ENCODE assay signal across 16 mouse cellular contexts in genomic region chr17:33729215-33729614, GRCm38 (mm10). TPM values are rescaled to one million over a fixed set of nuclear protein-coding genes. Genes with fewer than 3 reads are reported as not detected.
DNase-seq lines count a peak whose midpoint lies in the region; ATAC-seq and TF ChIP-seq lines count a peak whose summit lies in the region.
"Had no signal": no experiment of that assay in that cellular context is flagged by ENCODE, and none has a peak within 500 bp of the region (broad histone marks: within the 10 kb centered on the region; RNA-seq: fewer than 3 reads in every experiment).

No protein-coding gene starts in this region.

- no peaks in the 10 kb centered on the region for H3K36me3 ChIP-seq in kidney, adult 2 months (ENCODE audit: control insufficient read depth, insufficient read depth, low read length)
- no peaks in the 10 kb centered on the region for H3K36me3 ChIP-seq in lung, postnatal 0 days (ENCODE audit: insufficient read depth, low read length)
- no peaks in the 10 kb centered on the region for H3K36me3 ChIP-seq in neural tube, embryonic 15.5 days
- H3K36me3 ChIP-seq: heart, embryonic 12.5 days; hindbrain, embryonic 15.5 days; limb, embryonic 10.5 days had no signal

- H3K4me1 ChIP-seq in kidney, adult 2 months (ENCODE audit: control insufficient read depth, insufficient read depth, low read length), result no peaks in the 10 kb centered on the region
- H3K4me1 ChIP-seq in lung, postnatal 0 days (ENCODE audit: insufficient read depth, low read depth, low read length), result no peaks in the 10 kb centered on the region
- H3K4me1 ChIP-seq in neural tube, embryonic 15.5 days, result no peaks in the 10 kb centered on the region
- H3K4me1 ChIP-seq: hindbrain, embryonic 15.5 days; limb, embryonic 10.5 days had no signal

- TF ChIP-seq CTCF in kidney, adult 2 months (conservative IDR thresholded peaks at IDR 0.05; ENCODE audit: insufficient read depth, insufficient read length, low read depth, low read length), result no peak; the same call in 1 of the 2 replicates
- TF ChIP-seq CTCF in lung, postnatal 0 days (IDR thresholded peaks at IDR 0.05), result peak; percentile 59

- no peak for TF ChIP-seq EP300 in lung, postnatal 0 days (IDR thresholded peaks at IDR 0.05)

- H3K27me3 ChIP-seq in kidney, adult 2 months (replicated peaks; ENCODE audit: control insufficient read depth, insufficient read depth, low read length), result no peaks in the 10 kb centered on the region
- no peaks in the 10 kb centered on the region for H3K27me3 ChIP-seq in lung, postnatal 0 days (replicated peaks; ENCODE audit: insufficient read depth, low read length)
- no peaks in the 10 kb centered on the region for H3K27me3 ChIP-seq in neural tube, embryonic 15.5 days (replicated peaks)
- H3K27me3 ChIP-seq: heart, embryonic 12.5 days; hindbrain, embryonic 15.5 days had no signal

- H3K27ac ChIP-seq in kidney, adult 2 months (ENCODE audit: insufficient read depth, low read depth, low read length), result no peak overlapping the region
- no peak overlapping the region for H3K27ac ChIP-seq in lung, postnatal 0 days (ENCODE audit: low read length)
- H3K27ac ChIP-seq in neural tube, embryonic 15.5 days (replicated peaks), result no peak overlapping the region
- H3K27ac ChIP-seq: hindbrain, embryonic 15.5 days; limb, embryonic 10.5 days had no signal

- H3K9me3 ChIP-seq in lung, postnatal 0 days (ENCODE audit: low read length), result no peaks in the 10 kb centered on the region
- no peaks in the 10 kb centered on the region; the same call in 1 of the 2 replicates for H3K9me3 ChIP-seq in neural tube, embryonic 15.5 days (replicated peaks)
- H3K9me3 ChIP-seq: heart, embryonic 12.5 days; hindbrain, embryonic 15.5 days had no signal

- ATAC-seq in lung, postnatal 0 days, result no peak
- ATAC-seq in erythroblast, adult 5-6 weeks (replicated peaks; ENCODE audit: low FRiP score, poor library complexity, severe bottlenecking), result peak; percentile 79
- no peak for ATAC-seq in neural tube, embryonic 15.5 days (ENCODE audit: low FRiP score)

- no peak for TF ChIP-seq POLR2A in kidney, adult 2 months (IDR thresholded peaks at IDR 0.05; ENCODE audit: low read depth, low read length)

- no peak overlapping the region for H3K4me3 ChIP-seq in kidney, adult 2 months (ENCODE audit: insufficient read depth, low read depth, low read length)
- no peak overlapping the region for H3K4me3 ChIP-seq in lung, postnatal 0 days (ENCODE audit: low read depth, low read length)
- no peak overlapping the region for H3K4me3 ChIP-seq in neural tube, embryonic 15.5 days (replicated peaks)
- H3K4me3 ChIP-seq: heart, embryonic 12.5 days; hindbrain, embryonic 15.5 days; limb, embryonic 10.5 days; myocyte had no signal

- 31% methylated on average over 2 of the region's 2 CpGs for WGBS in kidney, adult 2 months
- WGBS in lung, postnatal 0 days, result 51% methylated on average over 2 of the region's 2 CpGs
- WGBS in neural tube, embryonic 15.5 days, result 76% methylated on average over 2 of the region's 2 CpGs

- no peak overlapping the region for H3K4me2 ChIP-seq in lung, postnatal 0 days (replicated peaks; ENCODE audit: low read depth, low read length)
- no peak overlapping the region for H3K4me2 ChIP-seq in neural tube, embryonic 15.5 days
- H3K4me2 ChIP-seq: heart, embryonic 12.5 days; hindbrain, embryonic 15.5 days had no signal

- DNase-seq in kidney, adult 2 months, result peak; percentile 40
- no peak for DNase-seq in kidney, postnatal 25 days
- peak; percentile 41 for DNase-seq in lung, postnatal 0 days (ENCODE audit: low spot score)
- no peak for DNase-seq in lung, postnatal 14 days
- peak; percentile 17 for DNase-seq in ES-CJ7 (ENCODE audit: low read depth, low spot score)
- no peak for DNase-seq in adrenal gland, postnatal 25 days
- DNase-seq: adrenal gland, adult 2 months; cerebellum, adult 11 months; layer of hippocampus, adult 9-11 months; thymus, adult 2 months had no signal

- H3K9ac ChIP-seq in lung, postnatal 0 days (replicated peaks; ENCODE audit: low read depth), result no peak overlapping the region
- no peak overlapping the region for H3K9ac ChIP-seq in neural tube, embryonic 15.5 days (replicated peaks)
- H3K9ac ChIP-seq: heart, embryonic 12.5 days; hindbrain, embryonic 15.5 days had no signal

RNA-seq across cellular contexts. Expression of gene March2, which starts 10.7 kb away (rescaled TPM):
- 95.8 and 102 TPM in 2 replicates for polyA plus RNA-seq in kidney, adult 2 months (2012; rRNA removed)
- polyA plus RNA-seq in lung, postnatal 0 days (2015; fragmentation: Nextera tagmentation; extraction: Ambion mirVana), result 104 and 106 TPM in 2 replicates
- total RNA-seq in erythroblast, adult 5-6 weeks (2015; ENCODE audit: low replicate concordance), result 910 and 992 TPM in 2 replicates
- 1,070 and 1,140 TPM in 2 replicates for total RNA-seq in erythroblast, adult 5-6 weeks (2017; ENCODE audit: low replicate concordance)
- polyA plus RNA-seq in neural tube, embryonic 15.5 days (2015; fragmentation: Nextera tagmentation; extraction: Ambion mirVana), result 77.4 and 81.5 TPM in 2 replicates
- 113 and 117 TPM in 2 replicates for total RNA-seq in adrenal gland, postnatal 25 days (2021)

RNA-seq across cellular contexts. Expression of gene Rab11b, which starts 31.1 kb away (rescaled TPM):
- polyA plus RNA-seq in kidney, adult 2 months (2012; rRNA removed), result 291 and 303 TPM in 2 replicates
- polyA plus RNA-seq in lung, postnatal 0 days (2015; fragmentation: Nextera tagmentation; extraction: Ambion mirVana), result 258 and 279 TPM in 2 replicates
- total RNA-seq in erythroblast, adult 5-6 weeks (2015; ENCODE audit: low replicate concordance), result 43.9 and 50.9 TPM in 2 replicates
- 28.1 and 36.7 TPM in 2 replicates for total RNA-seq in erythroblast, adult 5-6 weeks (2017; ENCODE audit: low replicate concordance)
- 519 and 596 TPM in 2 replicates for polyA plus RNA-seq in neural tube, embryonic 15.5 days (2015; fragmentation: Nextera tagmentation; extraction: Ambion mirVana)
- total RNA-seq in adrenal gland, postnatal 25 days (2021), result 236 and 280 TPM in 2 replicates

RNA-seq across cellular contexts. Expression of gene Hnrnpm, which starts 42.6 kb away (rescaled TPM):
- polyA plus RNA-seq in kidney, adult 2 months (2012; rRNA removed), result 49.9 and 50.7 TPM in 2 replicates
- 112 and 146 TPM in 2 replicates for polyA plus RNA-seq in lung, postnatal 0 days (2015; fragmentation: Nextera tagmentation; extraction: Ambion mirVana)
- 1,242 and 1,297 TPM in 2 replicates for total RNA-seq in erythroblast, adult 5-6 weeks (2015; ENCODE audit: low replicate concordance)
- 1,014 and 1,409 TPM in 2 replicates for total RNA-seq in erythroblast, adult 5-6 weeks (2017; ENCODE audit: low replicate concordance)
- 161 and 203 TPM in 2 replicates for polyA plus RNA-seq in neural tube, embryonic 15.5 days (2015; fragmentation: Nextera tagmentation; extraction: Ambion mirVana)
- 202 and 208 TPM in 2 replicates for total RNA-seq in adrenal gland, postnatal 25 days (2021)

RNA-seq across cellular contexts. Expression of gene Angptl4, which starts 52.4 kb away (rescaled TPM):
- polyA plus RNA-seq in kidney, adult 2 months (2012; rRNA removed), result 19.2 and 21.0 TPM in 2 replicates
- polyA plus RNA-seq in lung, postnatal 0 days (2015; fragmentation: Nextera tagmentation; extraction: Ambion mirVana), result 125 and 137 TPM in 2 replicates
- 0.96 and 1.5 TPM in 2 replicates for total RNA-seq in erythroblast, adult 5-6 weeks (2015; ENCODE audit: low replicate concordance)
- total RNA-seq in erythroblast, adult 5-6 weeks (2017; ENCODE audit: low replicate concordance), result 1.1 and 4.3 TPM in 2 replicates
- polyA plus RNA-seq in neural tube, embryonic 15.5 days (2015; fragmentation: Nextera tagmentation; extraction: Ambion mirVana), result 21.6 and 23.3 TPM in 2 replicates
- total RNA-seq in adrenal gland, postnatal 25 days (2021), result 50.0 and 57.7 TPM in 2 replicates

Comparison
In these comparisons a context has a peak if more than half of its experiments do, and no peak if none do; other contexts are left out.
1. DNase-seq: peak in kidney, adult 2 months (single experiment), lung, postnatal 0 days (single experiment) and ES-CJ7 (single experiment); none in kidney, postnatal 25 days (0 of 2), lung, postnatal 14 days (single experiment) and adrenal gland, postnatal 25 days (single experiment).